Mouse (Mus musculus) liver, adult (tissue): ENCODE data around the gene Mpv17l2.

Source experiments
- GATA4 ChIP-seq: IDR thresholded peaks from 2 replicates; pipeline ENCODE4 v1.6.1; 2014; ENCODE audit warnings: mild to moderate bottlenecking, low read length; ENCODE audit not compliant: insufficient replicate concordance

Gene Mpv17l2

GRCm38 (mm10) chr8:70750128-70750680, 10.5 kb downstream of the Mpv17l2 start:
- TF ChIP-seq GATA4, result no peak

- TF ChIP-seq GATA4, result no peak
Measured at GRCm38 (mm10) chr8:70749097-70749674, 11.6 kb downstream of the Mpv17l2 start.

DNA sequence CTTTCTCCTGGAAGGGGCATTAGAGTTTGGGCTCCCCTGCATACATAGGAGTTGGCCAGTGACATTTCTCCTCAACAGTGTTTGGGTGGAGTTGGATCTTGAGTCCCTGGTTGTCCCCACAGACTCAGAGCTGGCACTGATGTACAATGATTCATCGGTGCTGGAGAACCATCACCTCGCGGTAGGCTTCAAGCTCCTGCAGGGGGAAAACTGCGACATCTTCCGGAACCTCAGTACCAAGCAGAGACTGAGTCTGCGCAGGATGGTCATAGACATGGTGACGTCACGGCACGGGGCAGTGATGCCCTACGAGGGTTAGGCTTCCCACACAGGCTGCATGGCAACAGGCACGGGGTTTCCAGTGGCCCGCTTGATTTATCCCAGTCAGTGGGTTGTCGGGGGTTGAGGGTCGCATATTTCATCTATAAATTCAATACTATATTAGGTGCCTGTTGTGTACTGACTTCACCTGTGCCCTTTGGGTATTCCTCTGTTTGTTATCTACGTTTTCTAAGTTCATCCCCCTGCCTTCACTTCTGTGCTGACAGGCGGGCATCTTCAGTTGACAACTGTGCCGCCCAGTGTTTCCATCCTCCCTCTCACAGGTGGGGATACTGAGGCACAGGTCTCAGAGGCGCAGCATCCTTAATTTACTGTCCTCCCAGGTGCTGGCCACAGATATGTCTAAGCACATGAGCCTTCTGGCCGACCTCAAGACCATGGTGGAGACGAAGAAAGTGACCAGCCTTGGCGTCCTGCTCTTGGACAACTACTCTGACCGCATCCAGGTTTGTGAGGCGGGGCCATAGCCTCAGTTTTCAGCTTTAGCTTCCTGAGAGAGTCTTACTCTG, 12.3 kb downstream of the Mpv17l2 start:
- no peak for TF ChIP-seq GATA4

DNA sequence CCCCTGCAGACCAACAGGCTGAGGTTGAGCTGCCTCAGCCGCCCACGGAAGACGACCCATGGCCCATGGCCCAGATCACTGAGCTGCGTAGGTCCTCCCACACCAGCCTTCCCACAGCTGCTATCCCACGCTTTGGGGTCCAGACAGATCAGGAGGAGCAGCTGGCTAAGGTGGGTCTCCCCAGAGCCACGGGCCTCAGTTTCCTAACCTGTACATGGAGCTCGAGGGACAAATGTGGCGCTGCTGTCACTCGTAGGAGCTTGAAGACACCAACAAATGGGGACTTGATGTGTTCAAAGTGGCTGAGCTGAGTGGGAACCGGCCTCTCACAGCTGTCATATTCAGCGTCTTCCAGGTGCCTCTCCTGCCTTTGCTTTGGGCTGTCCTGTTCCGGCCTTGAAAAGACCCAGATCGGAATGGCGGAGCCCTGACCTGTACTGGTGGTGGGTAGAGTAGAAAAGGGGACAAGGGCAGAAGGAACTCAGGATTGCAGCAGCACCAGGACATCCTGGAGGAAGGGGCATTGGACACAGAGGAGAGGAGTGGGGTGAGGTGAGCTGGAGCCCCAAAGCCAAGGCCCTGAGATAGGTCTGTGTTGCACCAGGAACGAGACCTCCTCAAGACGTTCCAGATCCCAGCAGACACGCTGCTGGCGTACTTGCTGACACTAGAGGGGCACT, 13.4 kb downstream of the Mpv17l2 start:
- no peak for TF ChIP-seq GATA4

DNA sequence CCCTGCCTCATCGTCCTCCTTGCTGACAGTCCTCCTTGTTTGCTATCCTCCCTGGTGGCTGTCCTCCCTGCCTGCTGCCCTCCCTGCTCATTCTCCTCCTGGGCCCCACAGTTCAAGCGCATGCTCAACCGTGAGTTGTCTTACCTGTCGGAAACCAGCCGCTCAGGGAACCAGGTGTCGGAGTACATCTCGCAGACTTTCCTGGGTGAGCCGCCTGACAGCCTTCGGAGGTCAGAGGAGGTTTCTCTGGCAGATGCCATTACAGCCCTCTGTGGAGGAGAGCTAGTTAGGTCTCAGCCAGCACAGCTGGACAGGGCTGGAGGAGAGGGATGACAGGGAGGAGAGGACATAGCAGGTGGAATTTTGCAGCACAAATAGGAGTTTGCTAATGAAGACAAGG, 14.1 kb downstream of the Mpv17l2 start:
- no peak for TF ChIP-seq GATA4

DNA sequence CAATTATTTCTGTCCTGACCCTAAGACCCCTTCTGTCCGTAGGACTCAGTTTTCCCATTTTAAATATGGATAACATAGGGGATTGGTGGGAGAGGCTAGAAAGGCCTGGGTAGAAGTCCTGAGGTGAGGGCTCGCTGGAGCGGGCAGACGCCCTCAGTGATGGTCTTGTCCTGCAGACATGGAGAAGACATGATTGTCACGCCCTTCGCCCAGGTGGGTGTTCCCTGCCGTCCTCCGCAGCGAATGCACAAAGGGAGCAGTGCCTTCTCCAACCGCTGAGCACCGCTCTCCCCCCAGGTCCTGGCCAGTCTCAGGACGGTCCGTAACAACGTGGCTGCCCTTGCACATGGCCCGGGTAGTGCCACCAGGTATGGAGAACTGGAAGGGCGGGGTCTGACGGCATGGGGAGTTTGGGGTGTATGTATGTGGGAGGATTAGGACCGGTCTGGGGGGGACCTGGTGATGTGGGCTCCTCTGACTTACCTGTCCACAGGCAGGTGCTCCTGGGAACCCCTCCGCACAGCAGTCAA, 15.0 kb downstream of the Mpv17l2 start:
- TF ChIP-seq GATA4, result no peak

GRCm38 (mm10) chr8:70744806-70745205, 15.9 kb downstream of the Mpv17l2 start:
- TF ChIP-seq GATA4, result no peak

- no peak; the same call in 1 of the 2 replicates for TF ChIP-seq GATA4
Measured at GRCm38 (mm10) chr8:70743656-70744590, 16.8 kb downstream of the Mpv17l2 start.

DNA sequence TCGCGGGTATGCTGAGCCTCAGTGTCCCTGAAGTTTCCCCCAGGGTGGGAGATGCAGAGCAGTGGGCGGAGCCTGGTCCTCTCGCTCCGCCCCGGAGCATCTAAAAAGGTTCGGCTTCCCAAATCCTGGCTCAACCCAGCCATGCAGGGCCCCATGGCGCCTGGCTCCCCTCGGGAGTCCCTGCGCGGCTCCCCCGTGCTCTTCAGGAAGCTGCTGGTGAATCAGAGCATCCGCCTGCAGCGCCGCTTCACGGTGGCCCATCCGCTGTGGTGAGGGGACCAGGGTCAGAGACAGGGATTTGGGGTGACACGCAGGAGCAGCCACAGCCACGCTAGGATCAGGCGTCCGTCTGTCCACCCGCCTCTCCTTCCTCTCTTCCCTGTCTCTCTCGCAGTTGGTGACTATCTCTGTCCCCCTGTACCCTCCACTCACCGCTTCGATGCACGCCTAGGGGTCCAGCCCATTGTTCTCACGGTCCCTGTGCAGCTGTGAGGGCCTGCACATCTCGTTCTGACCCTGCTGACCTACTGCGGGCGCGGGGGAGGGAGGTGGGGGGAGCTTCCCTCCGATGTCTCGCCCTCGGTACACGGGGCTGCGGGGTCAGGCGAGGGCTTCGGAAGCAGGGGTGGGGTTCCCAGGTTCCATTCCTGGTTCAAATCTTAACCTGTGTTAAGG, 17.6 kb downstream of the Mpv17l2 start:
- no peak for TF ChIP-seq GATA4

DNA sequence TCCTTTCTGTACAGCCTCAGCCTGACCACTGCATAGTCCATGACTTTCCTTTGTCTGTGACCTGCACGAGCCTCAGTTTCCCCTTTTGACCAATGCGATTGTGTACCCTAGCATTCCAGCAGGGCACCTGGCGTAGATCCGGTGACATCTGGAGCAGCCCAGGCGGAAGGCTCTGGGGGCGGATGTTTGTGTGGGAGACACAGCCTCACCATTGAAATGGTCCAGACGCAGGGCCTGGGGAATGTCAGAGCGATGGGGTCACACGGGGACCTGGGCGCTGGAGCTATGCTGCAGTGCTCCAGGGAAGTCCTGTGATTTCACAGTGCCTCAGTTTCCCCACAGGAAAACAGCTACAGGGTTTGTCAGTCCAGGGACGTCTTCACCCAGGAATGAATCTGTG, 18.6 kb downstream of the Mpv17l2 start:
- TF ChIP-seq GATA4, result no peak

GRCm38 (mm10) chr8:70741661-70742060, 19.1 kb downstream of the Mpv17l2 start:
- TF ChIP-seq GATA4, result no peak

DNA sequence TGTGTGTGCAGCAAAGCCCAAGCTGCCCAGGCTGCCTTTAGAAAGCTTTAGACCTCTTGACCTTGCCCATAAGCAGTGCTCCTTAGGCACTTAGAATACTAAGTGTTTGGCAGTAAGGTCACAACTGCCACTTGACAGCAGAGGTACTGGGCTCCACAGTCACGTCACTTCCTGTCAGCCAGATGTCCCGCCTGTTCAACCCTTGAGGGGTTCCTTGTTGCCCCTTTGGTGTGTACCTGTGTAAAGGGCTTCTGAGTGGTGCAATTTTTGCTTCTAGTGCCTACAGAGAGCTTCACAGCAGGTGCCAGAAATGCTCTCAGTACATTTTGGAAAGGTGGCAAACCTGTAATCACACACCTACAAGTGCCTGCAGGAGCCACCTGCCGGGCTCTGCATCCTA, 22.5 kb downstream of the Mpv17l2 start:
- TF ChIP-seq GATA4, result no peak

DNA sequence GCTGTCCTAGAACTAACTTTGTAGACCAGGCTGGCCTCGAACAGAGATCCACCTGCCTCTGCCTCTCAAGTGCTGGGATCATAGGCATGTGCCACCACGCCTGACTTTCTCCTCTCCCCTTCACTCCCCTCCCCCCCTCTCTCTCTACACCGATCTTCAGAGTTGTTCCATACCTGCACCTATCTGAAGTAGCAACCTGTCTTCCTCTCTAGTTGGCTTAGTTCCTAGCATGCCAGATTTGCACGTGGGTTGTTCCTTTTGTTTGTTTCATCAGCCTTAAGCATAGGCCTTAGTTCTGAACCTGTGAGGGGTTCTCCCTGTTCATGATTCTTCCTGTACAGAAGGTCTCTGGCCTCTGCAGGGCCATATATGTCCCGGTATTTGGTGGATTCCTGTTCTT, 23.0 kb downstream of the Mpv17l2 start:
- no peak for TF ChIP-seq GATA4

DNA sequence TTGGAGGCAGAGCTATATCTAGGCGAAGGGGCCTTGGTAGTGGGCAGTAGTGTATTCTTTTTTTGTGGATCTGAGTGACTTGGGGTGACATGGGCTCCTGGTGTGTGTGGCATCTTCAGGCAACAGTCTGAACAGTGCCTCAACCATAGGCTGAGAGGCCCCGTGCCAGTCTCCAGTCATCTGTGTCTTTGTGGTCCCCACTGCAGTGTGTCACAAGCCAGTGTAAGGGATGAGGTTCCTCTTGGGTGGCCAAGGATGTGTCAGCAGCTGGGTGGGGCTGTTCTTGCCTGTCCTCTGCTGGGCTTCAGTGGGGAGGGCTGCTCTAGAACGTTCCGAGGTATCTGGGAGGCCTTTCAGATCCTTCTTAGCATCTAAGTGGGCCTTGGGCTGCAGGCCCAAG, 29.8 kb downstream of the Mpv17l2 start:
- TF ChIP-seq GATA4, result no peak
